Mouse (Mus musculus) thymus, postnatal 0 days (tissue): Measurements from ENCODE around the gene Gm10722. TPM values are rescaled to one million over a fixed set of nuclear protein-coding genes. Genes with fewer than 3 reads are reported as not detected.
"Not testable (repeated sequence)": the region's sequence is repeated elsewhere in the genome, so short reads cannot be mapped to it uniquely, and the experiment has no call there.

Experiments used
- DNase-seq: peaks from one replicate; pipeline ENCODE4 v3.0.0-alpha.2; 2015; ENCODE audit warnings: low spot score
- microRNA-seq: library from miRNA; unstranded; fragments of <30 nt; microRNA quantifications from one replicate; pipeline ENCODE4, GENCODE M21; 2016; ENCODE audit warnings: borderline number of aligned reads
- polyA plus RNA-seq: library from polyadenylated mRNA; unstranded; fragments of >200 nt; fragmentation: Nextera tagmentation; extraction: Ambion mirVana; gene quantifications from 2 replicates; pipeline ENCODE4 v1.2.1, GENCODE M21; 2015

The Gm10722 gene
- polyA plus RNA-seq, 1 experiment from 2014 or later: not detected

- not testable (repeated sequence) for DNase-seq
Measured at GRCm38 (mm10) chr9:3024912-3025467, 24.3 kb downstream of the Gm10722 start, which contains the start of gene Gm10717. Gm10717 (plus strand) TSS chr9:3025417.

DNA sequence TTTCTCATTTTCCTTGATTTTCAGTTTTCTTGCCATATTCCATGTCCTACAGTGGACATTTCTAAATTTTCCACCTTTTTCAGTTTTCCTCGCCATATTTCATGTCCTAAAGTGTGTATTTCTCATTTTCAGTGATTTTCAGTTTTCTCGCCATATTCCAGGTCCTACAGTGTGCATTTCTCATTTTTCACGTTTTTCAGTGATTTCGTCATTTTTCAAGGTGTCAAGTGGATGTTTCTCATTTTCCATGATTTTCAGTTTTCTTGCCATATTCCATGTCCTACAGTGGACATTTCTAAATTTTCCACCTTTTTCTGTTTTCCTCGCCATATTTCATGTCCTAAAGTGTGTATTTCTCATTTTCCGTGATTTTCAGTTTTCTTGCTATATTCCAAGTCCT, 24.9 kb downstream of the Gm10722 start:
- DNase-seq: not testable (repeated sequence)

DNA sequence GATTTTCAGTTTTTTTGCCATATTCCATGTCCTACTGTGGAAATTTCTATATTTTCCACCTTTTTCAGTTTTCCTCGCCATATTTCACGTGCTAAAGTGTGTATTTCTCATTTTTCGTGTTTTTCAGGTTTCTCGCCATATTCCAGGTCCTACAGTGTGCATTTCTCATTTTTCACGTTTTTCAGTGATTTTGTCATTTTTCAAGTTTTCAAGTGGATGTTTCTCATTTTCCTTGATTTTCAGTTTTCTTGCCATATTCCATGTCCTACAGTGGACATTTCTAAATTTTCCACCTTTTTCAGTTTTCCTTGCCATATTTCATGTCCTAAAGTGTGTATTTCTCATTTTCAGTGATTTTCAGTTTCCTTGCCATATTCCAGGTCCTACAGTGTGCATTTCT, 25.4 kb downstream of the Gm10722 start:
- not testable (repeated sequence) for DNase-seq

- not testable (repeated sequence) for DNase-seq
Measured at GRCm38 (mm10) chr9:3026741-3027140, 26.0 kb downstream of the Gm10722 start.

- DNase-seq: peak; percentile 61
Measured at GRCm38 (mm10) chr9:3027200-3027599, 26.5 kb downstream of the Gm10722 start.

DNA sequence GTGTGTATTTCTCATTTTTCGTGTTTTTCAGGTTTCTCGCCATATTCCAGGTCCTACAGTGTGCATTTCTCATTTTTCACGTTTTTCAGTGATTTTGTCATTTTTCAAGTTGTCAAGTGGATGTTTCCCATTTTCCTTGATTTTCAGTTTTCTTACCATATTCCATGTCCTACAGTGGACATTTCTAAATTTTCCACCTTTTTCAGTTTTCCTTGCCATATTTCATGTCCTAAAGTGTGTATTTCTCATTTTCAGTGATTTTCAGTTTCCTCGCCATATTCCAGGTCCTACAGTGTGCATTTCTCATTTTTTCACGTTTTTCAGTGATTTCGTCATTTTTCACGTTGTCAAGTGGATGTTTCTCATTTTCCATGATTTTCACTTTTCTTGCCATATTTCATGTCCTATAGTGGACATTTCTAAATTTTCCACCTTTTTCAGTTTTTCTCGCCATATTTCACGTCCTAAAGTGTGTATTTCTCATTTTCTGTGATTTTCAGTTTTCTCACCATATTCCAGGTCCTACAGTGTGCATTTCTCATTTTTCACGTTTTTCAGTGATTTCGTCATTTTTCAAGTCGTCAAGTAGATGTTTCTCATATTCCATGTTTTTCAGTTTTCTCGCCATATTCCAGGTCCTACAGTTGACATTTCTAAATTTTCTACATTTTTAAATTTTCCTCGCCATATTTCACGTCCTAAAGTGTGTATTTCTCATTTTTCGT, 28.7 kb downstream of the Gm10722 start:
- DNase-seq: not testable (repeated sequence)

GRCm38 (mm10) chr9:3030677-3031318, 30.1 kb downstream of the Gm10722 start:
- peak; percentile 91 for DNase-seq

- DNase-seq: not testable (repeated sequence)
Measured at GRCm38 (mm10) chr9:3034299-3034698, 33.6 kb downstream of the Gm10722 start, which contains the start of gene Gm17535. Gm17535 (plus strand) TSS chr9:3034599.

- not testable (repeated sequence) for DNase-seq
Measured at GRCm38 (mm10) chr9:3036577-3036976, 35.9 kb downstream of the Gm10722 start, which contains the start of gene Gm10715. Gm10715 (plus strand) TSS chr9:3036877.

- peak; percentile 3 for DNase-seq
Measured at GRCm38 (mm10) chr9:3038161-3038560, 37.4 kb downstream of the Gm10722 start.

Small RNAs within 50 kb of the gene (microRNA-seq; reads per million reads assigned to microRNA genes)
- gene Mir101c: not detected

Other genes starting within 250 kb of the Gm10722 start
- 0.22 TPM in 1 of 2 replicates, not detected in the other for gene Gm11168, start 2.4 kb downstream of the Gm10722 start, polyA plus RNA-seq
- not detected in 2 replicates for gene Gm10721, start 12.2 kb downstream of the Gm10722 start, polyA plus RNA-seq
- not detected in 2 replicates for gene Gm10720, start 14.7 kb downstream of the Gm10722 start, polyA plus RNA-seq
- gene Gm10719, start 16.5 kb downstream of the Gm10722 start, polyA plus RNA-seq: 0.21 TPM in 1 of 2 replicates, not detected in the other
- 0.52 TPM in 1 of 2 replicates, not detected in the other for gene Gm10718, start 22.6 kb downstream of the Gm10722 start, polyA plus RNA-seq
- not detected in 2 replicates for gene Gm10717, start 24.5 kb downstream of the Gm10722 start, polyA plus RNA-seq
- gene Gm17535, start 33.7 kb downstream of the Gm10722 start, polyA plus RNA-seq: not detected in 2 replicates
- gene Gm10715, start 36.0 kb downstream of the Gm10722 start, polyA plus RNA-seq: not detected in 2 replicates